Mouse (Mus musculus): ENCODE measurements around the gene Asic2. TPM values are rescaled to one million over a fixed set of nuclear protein-coding genes. Genes with fewer than 3 reads are reported as not detected.
A peak's percentile ranks its signal among the peaks of the same experiment; 100 is the strongest.

Asic2 gene
- total and polyA plus RNA-seq, 2 experiments from 2014 or later = 19.8 to 60.2 TPM

DNA sequence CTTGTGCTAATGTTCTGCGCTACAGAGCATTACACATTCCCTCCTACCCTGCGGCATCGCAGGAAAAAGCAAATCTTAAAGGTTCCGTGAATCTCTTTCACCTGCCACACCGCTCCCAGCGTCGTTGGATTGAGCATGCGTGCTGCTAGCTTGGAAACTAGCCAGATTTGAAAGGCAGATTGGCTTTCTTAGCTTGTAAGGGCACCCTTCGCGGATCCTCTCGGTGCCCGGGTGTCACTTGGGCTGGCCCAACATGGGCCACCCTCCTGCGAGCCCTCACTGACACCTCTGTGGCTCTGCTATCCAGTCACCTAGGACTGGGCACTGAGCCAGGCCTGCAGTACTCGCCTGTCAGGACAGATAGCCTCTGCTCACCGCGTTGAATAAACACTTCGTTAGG, 380.3 kb downstream of the Asic2 start:
- ATAC-seq (ENCODE audit: low FRiP score) (no peak), DNase-seq (ENCODE audit: low spot score) (peak; percentile 69)
- H3K36me3 ChIP-seq (ENCODE audit: insufficient read depth, low read length) = no peaks in the 10 kb centered on the region
- H3K27ac ChIP-seq (ENCODE audit: low read depth, low read length) = peak overlapping the region; percentile 55; the same call in 1 of the 2 replicates
- H3K27me3 ChIP-seq (ENCODE audit: insufficient read depth, low read length) = no peaks in the 10 kb centered on the region
- WGBS = 42% methylated on average over 17 of the region's 17 CpGs
- no peak for TF ChIP-seq CTCF (IDR thresholded peaks at IDR 0.05)
- H3K4me3 ChIP-seq (ENCODE audit: low read depth, low read length) = no peak overlapping the region
- H3K9ac ChIP-seq (replicated peaks; ENCODE audit: low read length, poor library complexity, severe bottlenecking) = 0 out of 2 replicates have a peak overlapping the region, but pooled peaks have one; percentile 33
- H3K9me3 ChIP-seq (ENCODE audit: low read length) = no peaks in the 10 kb centered on the region
- H3K4me2 ChIP-seq (ENCODE audit: low read depth, low read length, poor library complexity, severe bottlenecking) = peak overlapping the region; percentile 36; the same call in 1 of the 2 replicates
- peaks cover 5% of the 10 kb centered on the region; the same call in 1 of the 2 replicates for H3K4me1 ChIP-seq (ENCODE audit: insufficient read depth, low read length)

DNA sequence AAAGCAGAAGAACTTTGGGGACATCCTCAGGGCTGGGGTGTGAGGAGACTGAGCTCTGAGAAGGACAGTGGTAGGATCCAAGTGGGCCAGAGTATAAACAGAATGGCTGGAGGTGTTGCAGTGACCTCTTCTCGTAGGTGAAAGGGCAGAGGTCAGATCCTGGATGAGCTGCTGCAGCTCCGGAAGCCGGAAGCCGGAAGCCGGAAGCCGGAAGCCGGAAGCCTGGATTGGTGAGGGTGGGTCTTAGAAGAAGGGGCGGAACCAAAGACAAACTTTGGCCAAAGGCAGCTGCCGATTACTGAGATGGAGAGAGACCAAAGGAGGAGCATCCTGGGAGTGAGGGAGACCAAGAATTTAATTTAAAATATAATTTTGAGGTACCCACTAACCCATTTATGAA, 381.1 kb downstream of the Asic2 start:
- ATAC-seq (ENCODE audit: low FRiP score) (no peak), DNase-seq (ENCODE audit: low spot score) (no peak)
- H3K4me1 ChIP-seq (ENCODE audit: insufficient read depth, low read length) = peaks cover 5% of the 10 kb centered on the region; the same call in 1 of the 2 replicates
- no peak overlapping the region for H3K4me2 ChIP-seq (ENCODE audit: low read depth, low read length, poor library complexity, severe bottlenecking)
- H3K9me3 ChIP-seq (ENCODE audit: low read length) = no peaks in the 10 kb centered on the region
- WGBS = 87% methylated on average over 9 of the region's 9 CpGs
- no peaks in the 10 kb centered on the region for H3K27me3 ChIP-seq (ENCODE audit: insufficient read depth, low read length)
- H3K9ac ChIP-seq (replicated peaks; ENCODE audit: low read length, poor library complexity, severe bottlenecking) = no peak overlapping the region
- no peaks in the 10 kb centered on the region for H3K36me3 ChIP-seq (ENCODE audit: insufficient read depth, low read length)
- TF ChIP-seq CTCF (IDR thresholded peaks at IDR 0.05) = no peak
- no peak overlapping the region for H3K4me3 ChIP-seq (ENCODE audit: low read depth, low read length)
- H3K27ac ChIP-seq (ENCODE audit: low read depth, low read length) = no peak overlapping the region

DNA sequence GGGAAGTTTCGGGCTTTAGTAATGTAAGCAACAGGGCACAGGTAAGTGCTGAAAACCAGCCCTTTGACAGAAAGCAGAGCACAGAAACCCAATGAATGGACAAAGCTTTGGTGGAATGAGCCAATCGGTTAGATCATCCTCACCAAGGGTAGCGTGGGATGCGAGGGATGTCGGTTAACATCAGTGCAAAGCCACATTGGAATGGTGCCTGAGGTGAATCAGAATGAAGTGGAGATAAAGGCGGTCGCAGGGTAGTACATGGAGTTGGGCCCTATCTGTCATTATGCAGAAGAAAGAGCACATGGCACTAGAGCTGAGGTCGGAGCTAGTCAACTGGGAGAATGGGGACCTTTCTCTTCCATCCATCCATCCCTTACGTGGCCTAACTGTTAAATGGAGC, 383.8 kb downstream of the Asic2 start:
- H3K27ac ChIP-seq (ENCODE audit: low read depth, low read length) = no peak overlapping the region
- no peak for ATAC-seq (ENCODE audit: low FRiP score)
- no peak overlapping the region for H3K4me3 ChIP-seq (ENCODE audit: low read depth, low read length)
- no peak for DNase-seq (ENCODE audit: low spot score)
- H3K4me2 ChIP-seq (ENCODE audit: low read depth, low read length, poor library complexity, severe bottlenecking) = no peak overlapping the region
- H3K27me3 ChIP-seq (ENCODE audit: insufficient read depth, low read length) = no peaks in the 10 kb centered on the region
- H3K9ac ChIP-seq (replicated peaks; ENCODE audit: low read length, poor library complexity, severe bottlenecking) = no peak overlapping the region
- TF ChIP-seq CTCF (IDR thresholded peaks at IDR 0.05) = no peak
- H3K36me3 ChIP-seq (ENCODE audit: insufficient read depth, low read length) = no peaks in the 10 kb centered on the region
- WGBS = 93% methylated on average over 9 of the region's 9 CpGs
- peaks cover 5% of the 10 kb centered on the region; the same call in 1 of the 2 replicates for H3K4me1 ChIP-seq (ENCODE audit: insufficient read depth, low read length)
- no peaks in the 10 kb centered on the region for H3K9me3 ChIP-seq (ENCODE audit: low read length)

DNA sequence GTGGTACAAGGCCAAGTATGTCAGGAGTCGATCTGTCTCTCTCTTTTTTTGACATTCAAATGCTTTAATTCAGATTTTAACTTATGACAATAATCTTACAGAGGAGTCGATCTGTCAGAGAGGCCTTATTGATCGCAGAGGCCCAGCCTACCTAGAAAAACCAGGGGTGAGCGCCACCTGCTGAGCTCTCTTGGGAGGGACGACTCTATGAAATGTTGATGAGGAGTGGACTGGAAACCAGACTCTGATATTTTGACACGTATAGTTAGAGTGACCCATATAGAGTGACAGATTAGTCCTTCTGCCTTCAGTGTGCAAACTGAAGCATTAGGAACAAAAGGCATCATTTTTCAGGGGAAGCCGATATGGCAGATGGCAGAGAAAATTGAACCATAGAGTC, 385.1 kb downstream of the Asic2 start:
- Histone ChIP-seq H3K27ac (ENCODE audit: low read depth, low read length) (no peak overlapping the region), H3K9ac (replicated peaks; ENCODE audit: low read length, poor library complexity, severe bottlenecking) (no peak overlapping the region), H3K4me3 (ENCODE audit: low read depth, low read length) (no peak overlapping the region), H3K27me3 (ENCODE audit: insufficient read depth, low read length) (no peaks in the 10 kb centered on the region), H3K36me3 (ENCODE audit: insufficient read depth, low read length) (no peaks in the 10 kb centered on the region), H3K4me2 (ENCODE audit: low read depth, low read length, poor library complexity, severe bottlenecking) (no peak overlapping the region), H3K9me3 (ENCODE audit: low read length) (no peaks in the 10 kb centered on the region), H3K4me1 (ENCODE audit: insufficient read depth, low read length) (peaks cover 3% of the 10 kb centered on the region; the same call in 1 of the 2 replicates)
- peak; percentile 63 for TF ChIP-seq CTCF (IDR thresholded peaks at IDR 0.05)
- WGBS = 57% methylated on average over 7 of the region's 7 CpGs
- no peak for ATAC-seq (ENCODE audit: low FRiP score)
- peak; percentile 47 for DNase-seq (ENCODE audit: low spot score)

DNA sequence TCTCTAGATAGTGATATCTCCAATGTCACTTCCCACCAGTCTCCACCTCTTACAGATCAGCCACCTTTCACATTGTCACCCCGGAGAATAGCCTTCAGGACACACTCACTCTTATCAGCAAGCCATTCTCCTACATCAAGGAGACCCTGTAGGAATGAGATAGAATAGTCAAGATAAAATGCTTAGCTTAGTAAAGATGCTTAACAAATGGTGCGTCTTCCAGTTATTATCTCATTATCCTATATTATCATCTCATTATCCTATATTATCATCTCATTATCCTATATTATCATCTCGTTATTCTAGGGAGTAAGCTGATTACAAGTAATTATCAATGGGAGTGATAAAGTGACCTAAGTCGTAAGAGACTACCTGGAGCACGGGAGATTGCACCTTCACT, 386.1 kb downstream of the Asic2 start:
- ATAC-seq (ENCODE audit: low FRiP score) (no peak), DNase-seq (ENCODE audit: low spot score) (no peak)
- H3K27me3 ChIP-seq (ENCODE audit: insufficient read depth, low read length) = no peaks in the 10 kb centered on the region
- no peak overlapping the region for H3K9ac ChIP-seq (replicated peaks; ENCODE audit: low read length, poor library complexity, severe bottlenecking)
- H3K9me3 ChIP-seq (ENCODE audit: low read length) = no peaks in the 10 kb centered on the region
- WGBS = 41% methylated on average over 5 of the region's 5 CpGs
- no peak for TF ChIP-seq CTCF (IDR thresholded peaks at IDR 0.05)
- no peaks in the 10 kb centered on the region for H3K4me1 ChIP-seq (ENCODE audit: insufficient read depth, low read length)
- H3K36me3 ChIP-seq (ENCODE audit: insufficient read depth, low read length) = no peaks in the 10 kb centered on the region
- no peak overlapping the region for H3K4me3 ChIP-seq (ENCODE audit: low read depth, low read length)
- H3K4me2 ChIP-seq (ENCODE audit: low read depth, low read length, poor library complexity, severe bottlenecking) = no peak overlapping the region
- H3K27ac ChIP-seq (ENCODE audit: low read depth, low read length) = no peak overlapping the region

DNA sequence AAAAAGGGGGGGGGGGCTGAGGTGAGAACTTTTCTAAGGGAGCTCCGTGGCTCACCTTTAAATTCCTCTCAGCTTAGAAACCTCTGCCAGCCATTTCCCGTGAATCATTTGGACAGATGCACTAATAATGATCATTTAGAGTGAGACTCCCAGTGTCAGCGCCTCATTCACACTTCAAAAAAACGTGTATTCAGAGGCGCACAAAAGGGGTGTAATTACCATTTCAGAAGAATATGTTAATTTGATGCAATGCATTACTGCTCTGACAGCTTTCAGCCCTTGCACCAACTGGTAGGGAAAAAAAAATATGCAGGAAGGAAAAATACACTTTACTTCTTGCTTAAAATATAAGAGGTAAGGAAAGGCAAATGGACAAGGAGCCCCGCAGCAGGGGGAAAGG, 388.5 kb downstream of the Asic2 start:
- DNase-seq (ENCODE audit: low spot score) (no peak), ATAC-seq (ENCODE audit: low FRiP score) (no peak)
- H3K36me3 ChIP-seq (ENCODE audit: insufficient read depth, low read length) = no peaks in the 10 kb centered on the region

More for the DNA sequence above, 388.5 kb downstream of the Asic2 start:
- WGBS = 17% methylated on average over 6 of the region's 6 CpGs
- Histone ChIP-seq H3K4me1 (ENCODE audit: insufficient read depth, low read length) (no peaks in the 10 kb centered on the region), H3K9me3 (ENCODE audit: low read length) (no peaks in the 10 kb centered on the region), H3K9ac (replicated peaks; ENCODE audit: low read length, poor library complexity, severe bottlenecking) (no peak overlapping the region), H3K27ac (ENCODE audit: low read depth, low read length) (no peak overlapping the region), H3K4me2 (ENCODE audit: low read depth, low read length, poor library complexity, severe bottlenecking) (no peak overlapping the region), H3K4me3 (ENCODE audit: low read depth, low read length) (no peak overlapping the region), H3K27me3 (ENCODE audit: insufficient read depth, low read length) (no peaks in the 10 kb centered on the region)
- TF ChIP-seq CTCF (IDR thresholded peaks at IDR 0.05) = no peak

All from midbrain, postnatal 0 days (tissue).